Mouse (Mus musculus) MEL (cell line): ENCODE data around the gene Sergef.

ENCODE experiments used
- CTCF ChIP-seq, 3 experiments: IDR thresholded peaks in 2 of 3; conservative IDR thresholded peaks in 1 of 3; 2 replicates each; pipeline ENCODE4 v1.5.1; 2011 to 2012; ENCODE audit warnings: low read length in 3 of 3, low read depth in 2 of 3, mild to moderate bottlenecking in 2 of 3, improper control_type of control experiment in 1 of 3, inconsistent platforms in 1 of 3, mixed read lengths in 1 of 3, moderate library complexity in 1 of 3; ENCODE audit not compliant: control insufficient read depth in 1 of 3, insufficient read depth in 1 of 3, poor library complexity in 1 of 3, severe bottlenecking in 1 of 3
- POLR2A ChIP-seq, 2 experiments: IDR thresholded peaks; 2 replicates each; pipeline ENCODE4 v1.6.1; 2011 to 2012; ENCODE audit warnings: low read length in 2 of 2, mild to moderate bottlenecking in 2 of 2, control low read depth in 1 of 2, improper control_type of control experiment in 1 of 2, low read depth in 1 of 2, moderate library complexity in 1 of 2; ENCODE audit not compliant: control insufficient read depth in 1 of 2, insufficient read depth in 1 of 2, poor library complexity in 1 of 2
- POLR2AphosphoS5 ChIP-seq: IDR thresholded peaks from 2 replicates; pipeline ENCODE4 v1.6.1; 2012; ENCODE audit warnings: low read depth, borderline replicate concordance, mild to moderate bottlenecking, inconsistent platforms, low read length, moderate library complexity, mixed read lengths
- TBP ChIP-seq: IDR thresholded peaks from 2 replicates; pipeline ENCODE4 v1.8.0; 2011; ENCODE audit warnings: low read depth, low read length, improper control_type of control experiment

DNA sequence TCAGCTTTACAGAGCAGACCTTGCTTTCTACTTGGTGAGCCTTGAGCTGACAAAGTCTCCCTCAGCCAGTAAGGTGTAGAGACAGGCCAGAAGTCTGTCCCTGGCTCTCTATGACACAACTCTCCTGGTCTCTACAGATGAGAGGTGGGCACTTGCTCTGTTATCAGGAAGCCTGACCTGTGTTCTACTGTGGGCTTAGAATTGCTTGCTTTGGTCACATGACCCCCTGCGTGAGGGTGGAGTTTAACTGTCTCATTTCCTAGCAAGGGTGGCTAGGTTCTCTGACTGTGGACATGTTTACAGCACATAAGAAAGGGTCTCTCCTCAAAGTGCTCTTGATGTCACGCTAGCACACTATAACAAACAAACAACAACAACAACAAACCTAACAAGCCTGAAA lies 79.5 kb downstream of the Sergef start:
- no peak for TF ChIP-seq POLR2A (IDR thresholded peaks at IDR 0.05; ENCODE audit: control insufficient read depth in 1 of 2, insufficient read depth in 1 of 2, low read depth in 1 of 2, low read length in 2 of 2, poor library complexity in 1 of 2)
- TF ChIP-seq TBP, result no peak
- no peak for TF ChIP-seq CTCF (IDR thresholded peaks at IDR 0.05 in 2 of 3, conservative IDR thresholded peaks at IDR 0.05 in 1 of 3; ENCODE audit: control insufficient read depth in 1 of 3, insufficient read depth in 1 of 3, low read depth in 2 of 3, low read length in 3 of 3, poor library complexity in 1 of 3, severe bottlenecking in 1 of 3)
- TF ChIP-seq POLR2AphosphoS5, result no peak
